Comparison of ENCODE assay signal across 9 mouse cellular contexts in genomic region chr2:165316204-165316603, GRCm38 (mm10). TPM values are rescaled to one million over a fixed set of nuclear protein-coding genes. Genes with fewer than 3 reads are reported as not detected.
A peak's percentile ranks its signal among the peaks of the same experiment; 100 is the strongest.
DNase-seq lines count a peak whose midpoint lies in the region; ATAC-seq and TF ChIP-seq lines count a peak whose summit lies in the region.
"Had no signal": no experiment of that assay in that cellular context is flagged by ENCODE, and none has a peak within 500 bp of the region (broad histone marks: within the 10 kb centered on the region; RNA-seq: fewer than 3 reads in every experiment).

No protein-coding gene starts in this region.

- H3K9ac ChIP-seq in kidney, postnatal 0 days (ENCODE audit: low read depth, low read length), result no peak overlapping the region
- H3K9ac ChIP-seq in hindbrain, postnatal 0 days (replicated peaks; ENCODE audit: low read length), result peak overlapping the region; percentile 28
- H3K9ac ChIP-seq in neural tube, embryonic 12.5 days, result peak overlapping the region; percentile 49; the same call in 1 of the 2 replicates
- H3K9ac ChIP-seq in liver, embryonic 12.5 days, result no peak overlapping the region

- 48% methylated on average over 10 of the region's 10 CpGs for WGBS in kidney, postnatal 0 days
- 69% methylated on average over 10 of the region's 10 CpGs for WGBS in forebrain, embryonic 10.5 days
- WGBS in hindbrain, postnatal 0 days, result 33% methylated on average over 10 of the region's 10 CpGs
- WGBS in neural tube, embryonic 12.5 days, result 33% methylated on average over 10 of the region's 10 CpGs
- 71% methylated on average over 10 of the region's 10 CpGs for WGBS in liver, embryonic 12.5 days (ENCODE audit: insufficient replicate concordance)

- peaks cover 53% of the 10 kb centered on the region for H3K4me1 ChIP-seq in kidney, postnatal 0 days (replicated peaks; ENCODE audit: insufficient read depth, low read length)
- peaks cover 94% of the 10 kb centered on the region for H3K4me1 ChIP-seq in forebrain, embryonic 10.5 days
- peaks cover 32% of the 10 kb centered on the region for H3K4me1 ChIP-seq in hindbrain, postnatal 0 days (ENCODE audit: insufficient read depth, low read length)
- H3K4me1 ChIP-seq in neural tube, embryonic 12.5 days, result peaks cover 59% of the 10 kb centered on the region
- peaks cover 59% of the 10 kb centered on the region for H3K4me1 ChIP-seq in liver, embryonic 12.5 days

- TF ChIP-seq CTCF in kidney, postnatal 0 days (IDR thresholded peaks at IDR 0.05; ENCODE audit: low read depth), result no peak
- no peak for TF ChIP-seq CTCF in hindbrain, postnatal 0 days (IDR thresholded peaks at IDR 0.05; ENCODE audit: low read depth)

- no peak overlapping the region for H3K4me2 ChIP-seq in kidney, postnatal 0 days (ENCODE audit: low read length)
- H3K4me2 ChIP-seq in hindbrain, postnatal 0 days (ENCODE audit: low read depth, low read length), result no peak overlapping the region
- H3K4me2 ChIP-seq in neural tube, embryonic 12.5 days (replicated peaks), result peak overlapping the region; percentile 37
- no peak overlapping the region for H3K4me2 ChIP-seq in liver, embryonic 12.5 days

- no peaks in the 10 kb centered on the region for H3K27me3 ChIP-seq in kidney, postnatal 0 days (ENCODE audit: insufficient read depth, low read length)
- H3K27me3 ChIP-seq in forebrain, embryonic 10.5 days (ENCODE audit: poor library complexity, severe bottlenecking), result peaks cover 80% of the 10 kb centered on the region
- no peaks in the 10 kb centered on the region for H3K27me3 ChIP-seq in hindbrain, postnatal 0 days (ENCODE audit: insufficient read depth, low read length)
- H3K27me3 ChIP-seq in neural tube, embryonic 12.5 days (replicated peaks), result peaks cover 26% of the 10 kb centered on the region
- no peaks in the 10 kb centered on the region for H3K27me3 ChIP-seq in liver, embryonic 12.5 days (replicated peaks)

- peak overlapping the region; percentile 47; the same call in 1 of the 2 replicates for H3K27ac ChIP-seq in kidney, postnatal 0 days
- H3K27ac ChIP-seq in forebrain, embryonic 10.5 days, result peak overlapping the region; percentile 84
- H3K27ac ChIP-seq in hindbrain, postnatal 0 days, result peak overlapping the region; percentile 83
- H3K27ac ChIP-seq in neural tube, embryonic 12.5 days, result peak overlapping the region; percentile 88
- H3K27ac ChIP-seq in liver, embryonic 12.5 days, result no peak overlapping the region

- peaks cover 24% of the 10 kb centered on the region; the same call in 1 of the 2 replicates for H3K36me3 ChIP-seq in kidney, postnatal 0 days (ENCODE audit: insufficient read depth, low read length)
- peaks cover 56% of the 10 kb centered on the region for H3K36me3 ChIP-seq in forebrain, embryonic 10.5 days (replicated peaks)
- peaks cover 27% of the 10 kb centered on the region for H3K36me3 ChIP-seq in hindbrain, postnatal 0 days (ENCODE audit: insufficient read depth, low read length)
- H3K36me3 ChIP-seq in neural tube, embryonic 12.5 days, result peaks cover 45% of the 10 kb centered on the region
- peaks cover 49% of the 10 kb centered on the region for H3K36me3 ChIP-seq in liver, embryonic 12.5 days

- DNase-seq in kidney, postnatal 0 days (ENCODE audit: low spot score), result no peak
- no peak for DNase-seq in kidney, postnatal 10 days
- no peak for DNase-seq in forebrain, embryonic 10.5 days (ENCODE audit: extremely low spot score, low spot score)
- no peak for DNase-seq in hindbrain, postnatal 0 days (ENCODE audit: low spot score)
- no peak for DNase-seq in adrenal gland, adult 8-10 months
- no peak for DNase-seq in left cerebral cortex, adult 11 months (ENCODE audit: low spot score)
- DNase-seq: thymus, postnatal 25 days had no signal

- no peaks in the 10 kb centered on the region for H3K9me3 ChIP-seq in kidney, postnatal 0 days (replicated peaks; ENCODE audit: low read length)
- H3K9me3 ChIP-seq in forebrain, embryonic 10.5 days, result no peaks in the 10 kb centered on the region
- no peaks in the 10 kb centered on the region for H3K9me3 ChIP-seq in hindbrain, postnatal 0 days (ENCODE audit: low read length)
- no peaks in the 10 kb centered on the region for H3K9me3 ChIP-seq in neural tube, embryonic 12.5 days
- no peaks in the 10 kb centered on the region for H3K9me3 ChIP-seq in liver, embryonic 12.5 days (replicated peaks)

- H3K4me3 ChIP-seq in kidney, postnatal 0 days (replicated peaks; ENCODE audit: low read depth, low read length), result no peak overlapping the region
- H3K4me3 ChIP-seq in forebrain, embryonic 10.5 days, result peak overlapping the region; percentile 32; the same call in 1 of the 2 replicates
- no peak overlapping the region for H3K4me3 ChIP-seq in hindbrain, postnatal 0 days (ENCODE audit: low read length)
- H3K4me3 ChIP-seq in neural tube, embryonic 12.5 days, result no peak overlapping the region
- no peak overlapping the region for H3K4me3 ChIP-seq in liver, embryonic 12.5 days

- ATAC-seq in kidney, postnatal 0 days (replicated peaks; ENCODE audit: low FRiP score, low read depth), result no peak
- ATAC-seq in hindbrain, postnatal 0 days, result no peak
- ATAC-seq in neural tube, embryonic 12.5 days (ENCODE audit: low FRiP score, low read depth), result no peak
- ATAC-seq in liver, embryonic 12.5 days, result no peak

RNA-seq across cellular contexts. Expression of gene Elmo2, which starts 10.1 kb away (rescaled TPM):
- polyA plus RNA-seq in kidney, postnatal 0 days (2015; fragmentation: Nextera tagmentation; extraction: Ambion mirVana), result 51.5 and 59.3 TPM in 2 replicates
- polyA plus RNA-seq in forebrain, embryonic 10.5 days (2016; fragmentation: Nextera tagmentation; extraction: Ambion mirVana), result 83.7 and 86.4 TPM in 2 replicates
- 99.4 and 105 TPM in 2 replicates for total RNA-seq in hindbrain, postnatal 0 days (2014; rRNA removed)
- 68.9 and 71.8 TPM in 2 replicates for polyA plus RNA-seq in hindbrain, postnatal 0 days (2015; fragmentation: Nextera tagmentation; extraction: Ambion mirVana)
- 84.4 and 87.0 TPM in 2 replicates for polyA plus RNA-seq in neural tube, embryonic 12.5 days (2016; fragmentation: Nextera tagmentation; extraction: Ambion mirVana)
- total RNA-seq in adrenal gland, adult 8-10 months (2022), result 10 to 100 TPM; 22.8 to 36.2 (median 31.4) TPM
- 20.5 and 21.7 TPM in 2 replicates for polyA plus RNA-seq in liver, embryonic 12.5 days (2016; fragmentation: Nextera tagmentation; extraction: Ambion mirVana)

RNA-seq across cellular contexts. Expression of gene Slc35c2, which starts 28.5 kb away (rescaled TPM):
- 51.6 and 55.7 TPM in 2 replicates for polyA plus RNA-seq in kidney, postnatal 0 days (2015; fragmentation: Nextera tagmentation; extraction: Ambion mirVana)
- 74.9 and 75.4 TPM in 2 replicates for polyA plus RNA-seq in forebrain, embryonic 10.5 days (2016; fragmentation: Nextera tagmentation; extraction: Ambion mirVana)
- total RNA-seq in hindbrain, postnatal 0 days (2014; rRNA removed), result 97.1 and 120 TPM in 2 replicates
- polyA plus RNA-seq in hindbrain, postnatal 0 days (2015; fragmentation: Nextera tagmentation; extraction: Ambion mirVana), result 65.7 and 68.1 TPM in 2 replicates
- 52.9 and 59.9 TPM in 2 replicates for polyA plus RNA-seq in neural tube, embryonic 12.5 days (2016; fragmentation: Nextera tagmentation; extraction: Ambion mirVana)
- total RNA-seq in adrenal gland, adult 8-10 months (2022), result 10 to 100 TPM; 56.7 to 62.1 (median 58.3) TPM
- 41.6 and 46.2 TPM in 2 replicates for polyA plus RNA-seq in liver, embryonic 12.5 days (2016; fragmentation: Nextera tagmentation; extraction: Ambion mirVana)

RNA-seq across cellular contexts. Expression of gene Zfp663, which starts 52.3 kb away (rescaled TPM):
- polyA plus RNA-seq in kidney, postnatal 0 days (2015; fragmentation: Nextera tagmentation; extraction: Ambion mirVana), result 0.58 and 0.60 TPM in 2 replicates
- polyA plus RNA-seq in forebrain, embryonic 10.5 days (2016; fragmentation: Nextera tagmentation; extraction: Ambion mirVana), result 4.7 and 4.9 TPM in 2 replicates
- total RNA-seq in hindbrain, postnatal 0 days (2014; rRNA removed), result 0.47 and 3.8 TPM in 2 replicates
- polyA plus RNA-seq in hindbrain, postnatal 0 days (2015; fragmentation: Nextera tagmentation; extraction: Ambion mirVana), result 2.2 and 2.3 TPM in 2 replicates
- polyA plus RNA-seq in neural tube, embryonic 12.5 days (2016; fragmentation: Nextera tagmentation; extraction: Ambion mirVana), result 5.4 and 6.3 TPM in 2 replicates
- not detected for total RNA-seq in adrenal gland, adult 8-10 months (2022)
- 0.14 TPM in 1 of 2 replicates, not detected in the other for polyA plus RNA-seq in liver, embryonic 12.5 days (2016; fragmentation: Nextera tagmentation; extraction: Ambion mirVana)

Comparison
In these comparisons a context has a peak if more than half of its experiments do, and no peak if none do; other contexts are left out.
1. H3K9ac ChIP-seq: peak in hindbrain, postnatal 0 days (single experiment) and neural tube, embryonic 12.5 days (single experiment); none in kidney, postnatal 0 days (single experiment) and liver, embryonic 12.5 days (single experiment).